Mouse (Mus musculus): ENCODE results near the gene Il20rb.

GRCm38 (mm10) chr9:100471605-100471953 is 15.0 kb downstream of the Il20rb start:
- TF ChIP-seq POLR2A (IDR thresholded peaks at IDR 0.05; ENCODE audit: borderline replicate concordance, extremely low read depth, low read depth, low read length): no peak
- TF ChIP-seq CTCF (IDR thresholded peaks at IDR 0.05; ENCODE audit: insufficient read depth, low read length): no peak
